Mouse (Mus musculus) hindbrain, embryonic 11.5 days (tissue): ENCODE measurements around the gene Serpinb3d. TPM values are rescaled to one million over a fixed set of nuclear protein-coding genes. Genes with fewer than 3 reads are reported as not detected.
A peak's percentile ranks its signal among the peaks of the same experiment; 100 is the strongest.
"Not testable (repeated sequence)": the region's sequence is repeated elsewhere in the genome, so short reads cannot be mapped to it uniquely, and the experiment has no call there.

Experiments used
- ATAC-seq: fragments of 200-750 bp; cut with Nextera tagmentation; 2 replicates; pipeline ENCODE4 v1.8.0; 2017; ENCODE audit warnings: mild to moderate bottlenecking, moderate TSS enrichment, moderate library complexity; ENCODE audit not compliant: low FRiP score
- DNase-seq: peaks from one replicate; pipeline ENCODE4 v3.0.0-alpha.2; 2015; ENCODE audit warnings: low spot score
- H3K27ac ChIP-seq: fragments of 300-500 bp; sonication (generic); 2 replicates; pipeline ENCODE4 v1.5.1; 2014; ENCODE audit warnings: mild to moderate bottlenecking, low read depth, low read length
- H3K27me3 ChIP-seq: fragments of 300-500 bp; sonication (generic); 2 replicates; pipeline ENCODE4 v1.6.1; 2014; ENCODE audit warnings: mild to moderate bottlenecking, low read length, moderate library complexity, mixed read lengths; ENCODE audit not compliant: control insufficient read depth, insufficient read depth
- H3K36me3 ChIP-seq: fragments of 300-500 bp; sonication (generic); 2 replicates; pipeline ENCODE4 v1.6.1; 2014; ENCODE audit warnings: mild to moderate bottlenecking, low read length, moderate library complexity, mixed read lengths; ENCODE audit not compliant: control insufficient read depth, insufficient read depth
- H3K4me1 ChIP-seq: fragments of 300-500 bp; sonication (generic); replicated peaks from 2 replicates; pipeline ENCODE4 v1.6.1; 2014; ENCODE audit warnings: low read length, mixed read lengths; ENCODE audit not compliant: control insufficient read depth, insufficient read depth
- H3K4me2 ChIP-seq: fragments of 300-500 bp; sonication (generic); replicated peaks from 2 replicates; pipeline ENCODE4 v1.6.1; 2014; ENCODE audit warnings: mild to moderate bottlenecking, low read depth, low read length
- H3K4me3 ChIP-seq: fragments of 300-500 bp; sonication (generic); 2 replicates; pipeline ENCODE4 v1.5.1; 2014; ENCODE audit warnings: low read depth, low read length
- H3K9ac ChIP-seq: fragments of 300-500 bp; sonication (generic); 2 replicates; pipeline ENCODE4 v1.6.1; 2014; ENCODE audit warnings: low read depth, low read length
- H3K9me3 ChIP-seq: fragments of 300-500 bp; sonication (generic); 2 replicates; pipeline ENCODE4 v1.6.1; 2016; ENCODE audit warnings: low read length; ENCODE audit not compliant: control insufficient read depth
- WGBS: fragments of 180-500 bp; shearing (Covaris S2); extraction: QIAGEN DNeasy Blood & Tissue Kit; methylation state at CpG from one replicate; pipeline ENCODE4 v1.1.7; 2014; 5-methylcytosine and 5-hydroxymethylcytosine counted together
- polyA plus RNA-seq: library from polyadenylated mRNA; unstranded; fragments of >200 nt; fragmentation: Nextera tagmentation; extraction: Ambion mirVana; gene quantifications from 2 replicates; pipeline ENCODE4 v1.2.1, GENCODE M21; 2014

The Serpinb3d gene
- polyA plus RNA-seq = not detected in 2 replicates

DNA sequence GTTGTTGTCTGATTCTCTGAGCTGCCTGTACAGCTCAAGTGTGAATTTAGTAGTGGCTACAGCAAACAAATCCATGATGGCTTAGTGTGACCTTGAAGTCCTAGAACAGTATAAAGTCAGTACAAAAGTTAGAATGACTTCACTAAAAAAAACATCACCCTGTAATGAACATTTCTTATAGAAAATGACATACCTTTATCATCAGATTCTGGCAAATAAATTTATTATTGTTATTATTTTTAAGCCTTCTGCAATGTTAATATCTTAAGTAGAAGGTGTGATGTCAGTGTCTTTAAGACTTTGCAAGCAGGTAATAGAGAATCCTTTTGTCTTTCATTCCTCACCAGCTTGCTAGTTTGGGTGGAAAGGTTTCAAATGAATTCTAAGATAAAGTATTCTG, at the start of gene Serpinb3d:
Gene Serpinb3d (minus strand): TSS at position 101 of the 400 bp plus-strand sequence.
- H3K4me3 ChIP-seq = no peak within 1 kb of the TSS
- H3K27me3 ChIP-seq = no peaks in the 10 kb centered on the region
- no peak for DNase-seq
- ATAC-seq = no peak
- H3K9me3 ChIP-seq = no peaks in the 10 kb centered on the region
- H3K36me3 ChIP-seq = no peaks in the 10 kb centered on the region
- no peaks in the 10 kb centered on the region for H3K4me1 ChIP-seq
- H3K4me2 ChIP-seq = no peak within 1 kb of the TSS
- no peak within 1 kb of the TSS for H3K9ac ChIP-seq
- H3K27ac ChIP-seq = no peak within 1 kb of the TSS

DNA sequence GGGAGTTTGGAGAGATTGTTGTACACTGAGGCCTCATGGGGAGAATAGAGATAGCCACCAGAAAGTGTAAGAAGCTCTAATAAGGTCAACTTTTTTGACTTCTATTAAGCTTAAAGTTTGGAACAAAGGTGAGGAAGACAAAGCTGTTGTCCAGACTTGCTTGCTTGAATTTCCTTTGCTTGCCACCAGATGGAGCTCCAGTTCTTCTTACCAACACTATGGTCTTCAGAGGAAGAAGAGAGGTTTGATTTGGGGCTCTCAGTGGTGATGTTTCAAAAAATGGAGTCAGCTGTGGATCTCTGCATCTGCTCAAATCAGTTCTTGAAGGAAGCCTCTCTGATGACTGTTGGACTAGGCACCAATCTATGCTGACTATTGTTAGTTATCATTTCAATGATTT, 44.1 kb upstream of the Serpinb3d start:
- H3K4me2 ChIP-seq, H3K9ac ChIP-seq, H3K4me1 ChIP-seq, DNase-seq, H3K9me3 ChIP-seq, H3K27ac ChIP-seq, H3K27me3 ChIP-seq, H3K36me3 ChIP-seq, H3K4me3 ChIP-seq: not testable (repeated sequence)
- ATAC-seq = 0 out of 2 replicates have a peak, but pooled peaks have one; percentile 35

DNA sequence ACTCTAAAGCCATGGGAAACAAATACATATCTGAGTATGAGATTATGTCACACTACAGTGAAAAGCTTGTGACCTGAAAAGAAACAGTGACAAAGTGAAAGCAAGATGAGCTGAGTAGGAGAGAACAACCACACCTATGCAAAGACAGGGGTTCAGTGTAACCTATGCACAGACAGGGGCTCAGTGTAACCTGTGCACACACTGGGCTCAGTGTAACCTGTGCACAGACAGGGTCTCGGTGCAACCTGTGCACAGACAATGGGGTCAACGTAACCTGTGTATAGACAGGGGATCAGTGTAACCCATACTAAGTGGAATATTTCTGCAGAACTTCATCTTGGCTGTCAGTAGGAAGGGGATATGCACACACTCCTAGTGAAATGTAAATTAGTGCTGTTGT, 15.1 kb upstream of the Serpinb3d start:
- WGBS = 91% methylated on average over 2 of the region's 2 CpGs
- ATAC-seq (no peak), DNase-seq (no peak)
- Histone ChIP-seq H3K4me1 (no peaks in the 10 kb centered on the region), H3K27ac (no peak overlapping the region), H3K9ac (no peak overlapping the region), H3K9me3 (no peaks in the 10 kb centered on the region), H3K4me3 (no peak overlapping the region), H3K27me3 (no peaks in the 10 kb centered on the region), H3K4me2 (no peak overlapping the region), H3K36me3 (no peaks in the 10 kb centered on the region)

DNA sequence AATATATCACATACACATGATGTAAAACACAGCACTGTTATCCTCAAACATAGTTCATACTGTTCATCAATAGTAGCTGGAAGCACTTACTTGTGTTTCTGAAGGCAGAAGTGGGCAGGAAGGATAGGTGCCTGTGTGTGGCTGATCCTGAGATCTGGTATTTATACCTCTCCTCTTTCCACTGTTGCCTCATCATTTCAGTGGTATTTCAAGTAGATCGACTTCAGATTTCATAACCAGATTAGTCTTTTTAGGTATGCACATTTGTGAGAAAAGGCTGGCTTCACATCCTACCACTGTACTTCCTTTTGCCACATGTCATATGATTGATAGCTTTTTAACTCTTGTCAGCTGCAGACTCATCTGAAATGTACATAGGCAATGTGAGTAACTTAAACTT, 31.1 kb downstream of the Serpinb3d start, which contains the start of gene Serpinb3a:
Gene Serpinb3a (minus strand): TSS at position 101 of the 400 bp plus-strand sequence.
- Histone ChIP-seq H3K4me1 (no peaks in the 10 kb centered on the region), H3K4me3 (no peak within 1 kb of the TSS), H3K4me2 (no peak within 1 kb of the TSS), H3K27me3 (no peaks in the 10 kb centered on the region), H3K9ac (no peak within 1 kb of the TSS), H3K27ac (no peak within 1 kb of the TSS), H3K9me3 (no peaks in the 10 kb centered on the region), H3K36me3 (no peaks in the 10 kb centered on the region)
- DNase-seq = no peak
- no peak for ATAC-seq
- WGBS = 86% methylated on average over 1 of the region's 1 CpGs

DNA sequence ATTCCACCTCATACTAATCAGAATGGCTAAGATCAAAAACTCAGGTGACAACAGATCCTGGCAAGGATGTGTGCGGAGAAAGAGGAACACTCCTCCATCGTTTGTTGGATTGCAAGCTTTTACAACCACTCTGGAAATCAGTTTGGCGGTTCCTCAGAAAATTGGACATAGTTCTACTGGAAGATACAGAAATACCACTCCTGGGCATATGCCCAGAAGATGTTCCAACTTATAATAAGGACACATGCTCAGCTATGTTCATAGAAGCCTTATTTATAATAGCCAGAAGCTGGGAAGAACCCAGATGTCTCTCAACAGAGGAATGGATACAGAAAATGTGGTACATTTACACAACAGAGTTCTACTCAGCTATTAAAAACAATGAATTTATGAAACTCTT, 49.1 kb downstream of the Serpinb3d start:
- not testable (repeated sequence) for H3K4me3 ChIP-seq, H3K27me3 ChIP-seq, H3K4me1 ChIP-seq, H3K27ac ChIP-seq, DNase-seq, H3K36me3 ChIP-seq, ATAC-seq, H3K9ac ChIP-seq, H3K9me3 ChIP-seq, H3K4me2 ChIP-seq
- WGBS = 89% methylated on average over 3 of the region's 3 CpGs

Other genes with a start within 250 kb of the Serpinb3d start
- 0.15 TPM in 1 of 2 replicates, not detected in the other for gene Serpinb5, start 222.3 kb downstream of the Serpinb3d start, polyA plus RNA-seq
- not detected in 2 replicates for gene Serpinb12, start 149.1 kb downstream of the Serpinb3d start, polyA plus RNA-seq
- not detected in 2 replicates for gene Serpinb13, start 102.5 kb downstream of the Serpinb3d start, polyA plus RNA-seq
- gene Serpinb3a, start 31.2 kb downstream of the Serpinb3d start, polyA plus RNA-seq = not detected in 2 replicates
- gene Serpinb3b, start 194.9 kb upstream of the Serpinb3d start, polyA plus RNA-seq = not detected in 2 replicates
- not detected in 2 replicates for gene Serpinb3c, start 194.9 kb upstream of the Serpinb3d start, polyA plus RNA-seq